Mouse (Mus musculus) Patski (cell line): ENCODE results near the gene Pgd. TPM values are rescaled to one million over a fixed set of nuclear protein-coding genes. Genes with fewer than 3 reads are reported as not detected.
A peak's percentile ranks its signal among the peaks of the same experiment; 100 is the strongest.

Experiments used
- ATAC-seq: fragments of 100-300 bp; one replicate; pipeline ENCODE4 v1.8.0; 2021
- CTCF ChIA-PET: fragments of 350-600 bp; sonication (Branson Sonifier 250); formaldehyde crosslinking; loops from one replicate; lab custom pipeline; 2022; ENCODE audit warnings: inconsistent platforms; lab: Charles Lee
- POLR2A ChIA-PET: fragments of 350-600 bp; sonication (Branson Sonifier 250); formaldehyde crosslinking; loops from one replicate; lab custom pipeline; 2022; ENCODE audit warnings: antibody characterized with exemption, inconsistent platforms; lab: Charles Lee
- DNase-seq: peaks from one replicate; pipeline ENCODE4 v3.0.0-alpha.2; 2011; ENCODE audit warnings: low read depth, low spot score
- H3K27me3 ChIP-seq: fragments of 371-371 bp; one replicate; pipeline ENCODE4 v1.5.1; 2021
- CTCF ChIP-seq: fragments of 100-300 bp; IDR thresholded peaks from one replicate; pipeline ENCODE4 v1.5.1; 2021
- in situ Hi-C: fragments of 300-500 bp; cut with MboI; formaldehyde crosslinking; loops from 3 replicates; pipeline ENCODE4 v1.11.1; 2018; ENCODE audit warnings: low pct_unique_long_range_greater_than_20kb, mixed read lengths
- polyA plus RNA-seq: library from polyadenylated mRNA; unstranded; gene quantifications from one replicate; pipeline ENCODE4 v1.2.3, GENCODE M21; 2021

Gene Pgd
- polyA plus RNA-seq, 1 experiment from 2014 or later = 110 TPM

GRCm38 (mm10) chr4:149182755-149183154 is 16.2 kb upstream of the Pgd start:
- in situ Hi-C loops = no loop called here
- POLR2A ChIA-PET = interaction anchor here (0.6 kb wide), 1 partner anchor 125 kb away, joined by 3 read pairs; no protein-coding TSS in a partner anchor
- ATAC-seq (no peak), DNase-seq (no peak)
- H3K27me3 ChIP-seq = no peaks in the 10 kb centered on the region
- TF ChIP-seq CTCF = peak; percentile 53
- CTCF ChIA-PET = interaction anchor here (0.7 to 2.7 kb wide), 6 partner anchors 9 to 38 kb away, joined by 3 to 9 read pairs (median 4); no protein-coding TSS in a partner anchor

GRCm38 (mm10) chr4:149182192-149182591 is 15.6 kb upstream of the Pgd start:
- no peak for DNase-seq
- no peaks in the 10 kb centered on the region for H3K27me3 ChIP-seq
- no peak for ATAC-seq
- POLR2A ChIA-PET = interaction anchor here (0.6 kb wide), 1 partner anchor 126 kb away, joined by 3 read pairs; no protein-coding TSS in a partner anchor
- CTCF ChIA-PET = interaction anchor here (1.0 to 2.7 kb wide), 3 partner anchors 10 to 38 kb away, joined by 3 to 9 read pairs (median 4); no protein-coding TSS in a partner anchor
- in situ Hi-C loops = no loop called here
- TF ChIP-seq CTCF = no peak

GRCm38 (mm10) chr4:149179573-149179972 is 13.0 kb upstream of the Pgd start:
- ChIA-PET CTCF (interaction anchor here (0.9 kb wide), 1 partner anchor 35 kb away, joined by 5 read pairs; no protein-coding TSS in a partner anchor), POLR2A (no interaction called here)
- DNase-seq (no peak), ATAC-seq (no peak)
- H3K27me3 ChIP-seq = no peaks in the 10 kb centered on the region
- in situ Hi-C loops = no loop called here
- no peak for TF ChIP-seq CTCF

- ChIA-PET CTCF (interaction anchor here (0.9 kb wide), 1 partner anchor 35 kb away, joined by 5 read pairs; no protein-coding TSS in a partner anchor), POLR2A (no interaction called here)
- TF ChIP-seq CTCF = no peak
- ATAC-seq (no peak), DNase-seq (no peak)
- no peaks in the 10 kb centered on the region for H3K27me3 ChIP-seq
- in situ Hi-C loops = no loop called here
Observed at GRCm38 (mm10) chr4:149179160-149179559, 12.6 kb upstream of the Pgd start.

GRCm38 (mm10) chr4:149178328-149178727 is 11.8 kb upstream of the Pgd start:
- no peaks in the 10 kb centered on the region for H3K27me3 ChIP-seq
- ATAC-seq = no peak
- ChIA-PET CTCF (interaction anchor here (1.1 kb wide), 1 partner anchor 24 kb away, joined by 3 read pairs; no protein-coding TSS in a partner anchor), POLR2A (no interaction called here)
- in situ Hi-C loops = no loop called here
- no peak for DNase-seq
- TF ChIP-seq CTCF = no peak

GRCm38 (mm10) chr4:149177046-149177445 is 10.5 kb upstream of the Pgd start:
- DNase-seq (no peak), ATAC-seq (no peak)
- in situ Hi-C loops = no loop called here
- POLR2A ChIA-PET = no interaction called here
- H3K27me3 ChIP-seq = no peaks in the 10 kb centered on the region
- no peak for TF ChIP-seq CTCF
- CTCF ChIA-PET = interaction anchor here (1.4 kb wide), 1 partner anchor 8 kb away, joined by 3 read pairs; no protein-coding TSS in a partner anchor

- in situ Hi-C loops = no loop called here
- DNase-seq (no peak), ATAC-seq (no peak)
- no peak for TF ChIP-seq CTCF
- POLR2A ChIA-PET = no interaction called here
- CTCF ChIA-PET = interaction anchor here (1.4 kb wide), 1 partner anchor 8 kb away, joined by 3 read pairs; no protein-coding TSS in a partner anchor
- no peaks in the 10 kb centered on the region for H3K27me3 ChIP-seq
Observed at GRCm38 (mm10) chr4:149176645-149177044, 10.1 kb upstream of the Pgd start.

- POLR2A ChIA-PET = no interaction called here
- in situ Hi-C loops = no loop called here
- TF ChIP-seq CTCF = no peak
- CTCF ChIA-PET = interaction anchor here (1.8 kb wide), 1 partner anchor 10 kb away, joined by 5 read pairs; no protein-coding TSS in a partner anchor
- ATAC-seq (no peak), DNase-seq (no peak)
- no peaks in the 10 kb centered on the region for H3K27me3 ChIP-seq
Observed at GRCm38 (mm10) chr4:149173661-149174060, 7.1 kb upstream of the Pgd start.

- no peaks in the 10 kb centered on the region for H3K27me3 ChIP-seq
- peak; percentile 70 for DNase-seq
- POLR2A ChIA-PET = no interaction called here
- in situ Hi-C loops = no loop called here
- CTCF ChIA-PET = interaction anchor here (1.8 to 2.3 kb wide), 2 partner anchors 11 to 28 kb away, joined by 5 to 6 read pairs; no protein-coding TSS in a partner anchor
- no peak for TF ChIP-seq CTCF
- peak; percentile 47 for ATAC-seq
Observed at GRCm38 (mm10) chr4:149172666-149173065, 6.1 kb upstream of the Pgd start.

GRCm38 (mm10) chr4:149172083-149172482 is 5.5 kb upstream of the Pgd start:
- ChIA-PET CTCF (interaction anchor here (1.8 to 2.3 kb wide), 2 partner anchors 11 to 28 kb away, joined by 5 to 6 read pairs; no protein-coding TSS in a partner anchor), POLR2A (no interaction called here)
- H3K27me3 ChIP-seq = no peaks in the 10 kb centered on the region
- ATAC-seq (no peak), DNase-seq (no peak)
- TF ChIP-seq CTCF = no peak
- in situ Hi-C loops = no loop called here

- no peak for TF ChIP-seq CTCF
- in situ Hi-C loops = no loop called here
- CTCF ChIA-PET = interaction anchor here (2.3 kb wide), 1 partner anchor 27 kb away, joined by 6 read pairs; no protein-coding TSS in a partner anchor
- POLR2A ChIA-PET = no interaction called here
- ATAC-seq = no peak
- no peaks in the 10 kb centered on the region for H3K27me3 ChIP-seq
- DNase-seq = no peak
Observed at GRCm38 (mm10) chr4:149171581-149171981, 5.0 kb upstream of the Pgd start.
